Mouse (Mus musculus): Measurements from ENCODE around the gene Zbtb40. TPM values are rescaled to one million over a fixed set of nuclear protein-coding genes. Genes with fewer than 3 reads are reported as not detected.

Gene Zbtb40
- total RNA-seq, 2 experiments from 2014 or later: 6.2 to 9.0 TPM

DNA sequence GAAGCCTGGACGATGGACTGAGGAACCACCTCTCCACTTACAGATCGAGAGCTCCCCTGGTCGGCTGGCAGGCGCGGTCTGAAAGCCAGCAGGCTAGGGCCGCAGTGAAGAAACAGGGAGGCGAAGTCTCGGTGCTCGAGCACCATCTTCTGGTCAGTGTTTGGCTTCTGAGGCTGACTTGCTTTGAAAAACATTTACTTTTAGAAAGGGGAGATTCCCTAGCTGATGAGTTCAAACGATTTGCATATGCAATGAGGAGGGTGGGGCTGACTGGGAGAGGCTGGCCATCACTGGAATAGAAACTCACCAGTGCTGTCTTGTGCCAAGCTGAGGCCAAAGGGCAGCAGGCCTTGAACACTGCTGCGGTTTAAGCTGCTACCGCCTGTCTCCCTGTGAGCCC lies 67.3 kb downstream of the Zbtb40 start:
- peak; percentile 41 to 50 for DNase-seq
- intact Hi-C loops (cut with DNase I): loop anchor here (2.0 kb wide), 1 partner anchor 75 kb away; no protein-coding TSS in a partner anchor

- no peak for DNase-seq
- intact Hi-C loops (cut with DNase I): loop anchor here (2.0 kb wide), 1 partner anchor 74 kb away; no protein-coding TSS in a partner anchor
These were observed 67.7 kb downstream of the Zbtb40 start for GRCm38 (mm10) chr4:136980921-136981320.

- no peak for DNase-seq
- intact Hi-C loops (cut with DNase I): loop anchor here (5.0 kb wide), 1 partner anchor 35 kb away; no protein-coding TSS in a partner anchor
These were observed 71.4 kb downstream of the Zbtb40 start for GRCm38 (mm10) chr4:136977244-136977643.

GRCm38 (mm10) chr4:136970939-136971338 lies 77.7 kb downstream of the Zbtb40 start:
- DNase-seq: peak; percentile 22 to 56
- intact Hi-C loops (cut with DNase I): no loop called here

GRCm38 (mm10) chr4:136969503-136970276 lies 78.9 kb downstream of the Zbtb40 start:
- intact Hi-C loops (cut with DNase I): no loop called here

GRCm38 (mm10) chr4:136969096-136969495 lies 79.5 kb downstream of the Zbtb40 start:
- intact Hi-C loops (cut with DNase I): no loop called here
- no peak for DNase-seq

More at GRCm38 (mm10) chr4:136969503-136970276, 78.9 kb downstream of the Zbtb40 start:
- no peak for DNase-seq

GRCm38 (mm10) chr4:136967511-136967910 lies 81.1 kb downstream of the Zbtb40 start:
- no peak for DNase-seq
- intact Hi-C loops (cut with DNase I): no loop called here

DNA sequence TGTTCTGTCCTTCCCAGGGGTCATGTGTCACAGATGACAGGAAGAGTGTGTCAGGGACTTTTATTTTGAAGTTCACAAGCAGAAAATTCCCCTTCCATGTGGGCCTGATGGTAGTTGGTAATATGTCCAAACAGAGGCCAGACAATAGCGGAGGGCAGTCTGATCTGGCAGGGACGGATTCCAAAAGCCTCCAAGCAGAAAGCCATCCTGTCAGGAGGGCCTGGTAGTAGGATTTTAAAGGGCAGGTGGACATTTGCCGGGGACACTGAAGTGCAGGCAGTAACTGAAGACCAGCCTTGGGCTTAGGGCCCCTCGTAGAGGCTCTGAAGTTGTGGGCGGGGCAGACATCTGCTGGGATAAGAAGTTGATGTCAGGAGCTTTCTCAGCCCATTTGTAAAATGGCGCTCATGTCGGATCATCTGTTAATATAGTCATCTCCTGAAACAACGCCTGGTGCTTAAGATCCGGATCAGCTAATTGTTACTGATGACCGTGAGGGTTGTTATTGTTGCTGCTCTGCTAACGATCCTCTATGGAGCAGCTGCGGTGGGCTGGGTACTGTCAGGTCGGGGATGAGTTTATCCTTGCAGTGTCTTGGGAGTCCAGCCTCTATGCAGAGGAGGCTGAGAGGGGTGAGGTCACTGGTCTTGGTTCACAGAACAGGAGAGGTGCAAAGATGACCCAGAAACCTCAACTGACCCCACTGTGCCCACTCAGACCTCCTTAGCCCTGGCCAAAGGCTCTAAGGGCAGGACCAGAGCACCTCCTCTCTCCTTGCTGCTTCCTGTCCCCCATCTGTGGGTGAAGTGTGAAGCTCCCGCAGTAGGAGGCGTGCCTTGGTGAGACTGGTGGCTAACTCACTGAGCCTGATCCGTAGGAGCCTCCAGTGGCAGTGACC lies 81.9 kb downstream of the Zbtb40 start:
- intact Hi-C loops (cut with DNase I): no loop called here
- DNase-seq: no peak

DNA sequence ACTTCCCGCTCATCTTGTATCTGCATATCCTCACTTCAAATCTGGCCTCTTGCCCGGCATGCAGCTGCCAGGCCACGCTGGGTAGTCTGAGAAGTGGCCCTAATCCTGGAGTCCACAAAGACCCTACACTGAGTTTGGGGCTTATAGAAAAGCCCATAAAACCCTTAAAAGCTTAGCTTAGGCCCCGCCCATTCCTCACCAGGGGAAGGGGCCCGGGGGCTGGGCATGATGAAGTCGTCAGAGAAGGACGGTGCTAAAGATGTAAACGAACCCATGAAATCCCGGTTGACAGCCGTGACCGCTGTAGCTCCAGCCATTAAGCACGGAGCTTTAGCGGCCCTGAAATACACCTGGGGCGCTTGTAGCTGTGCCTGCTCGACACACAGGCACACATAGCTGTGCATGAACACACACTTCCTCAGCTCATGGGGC lies 83.6 kb downstream of the Zbtb40 start:
- no peak for DNase-seq
- intact Hi-C loops (cut with DNase I): no loop called here

DNA sequence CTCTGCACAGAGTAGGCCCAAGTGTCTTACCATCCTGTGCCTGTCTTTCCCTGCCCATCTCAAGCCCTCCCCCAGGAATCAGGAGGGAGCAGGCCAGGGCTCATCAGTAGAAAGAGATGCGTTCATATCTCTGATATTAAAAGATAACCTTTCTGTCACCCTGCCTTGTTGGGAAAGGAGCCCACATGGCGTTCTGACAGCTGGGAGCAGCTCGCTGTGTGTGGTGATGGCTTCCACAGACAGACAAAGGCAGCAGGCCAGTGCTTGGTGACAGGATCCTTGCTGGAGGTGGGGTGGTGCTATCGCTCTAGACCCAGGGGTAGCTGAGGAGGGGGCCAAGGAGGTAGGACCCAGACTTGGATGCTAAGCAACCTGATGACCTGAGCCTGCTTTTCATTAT lies 86.2 kb downstream of the Zbtb40 start:
- intact Hi-C loops (cut with DNase I): no loop called here
- DNase-seq: no peak

GRCm38 (mm10) chr4:136961642-136962285 lies 86.8 kb downstream of the Zbtb40 start:
- DNase-seq: no peak

GRCm38 (mm10) chr4:136960581-136960980 lies 88.0 kb downstream of the Zbtb40 start:
- DNase-seq: no peak
- intact Hi-C loops (cut with DNase I): no loop called here

More at GRCm38 (mm10) chr4:136961642-136962285, 86.8 kb downstream of the Zbtb40 start:
- intact Hi-C loops (cut with DNase I): no loop called here

- DNase-seq: no peak
- intact Hi-C loops (cut with DNase I): no loop called here
These were observed 88.5 kb downstream of the Zbtb40 start for GRCm38 (mm10) chr4:136960068-136960467.

GRCm38 (mm10) chr4:136956751-136957446 lies 91.7 kb downstream of the Zbtb40 start, which contains the start of gene Epha8:
Gene Epha8 (minus strand): TSS chr4:136956816.
- intact Hi-C loops (cut with DNase I): no loop called here
- no peak for DNase-seq

DNA sequence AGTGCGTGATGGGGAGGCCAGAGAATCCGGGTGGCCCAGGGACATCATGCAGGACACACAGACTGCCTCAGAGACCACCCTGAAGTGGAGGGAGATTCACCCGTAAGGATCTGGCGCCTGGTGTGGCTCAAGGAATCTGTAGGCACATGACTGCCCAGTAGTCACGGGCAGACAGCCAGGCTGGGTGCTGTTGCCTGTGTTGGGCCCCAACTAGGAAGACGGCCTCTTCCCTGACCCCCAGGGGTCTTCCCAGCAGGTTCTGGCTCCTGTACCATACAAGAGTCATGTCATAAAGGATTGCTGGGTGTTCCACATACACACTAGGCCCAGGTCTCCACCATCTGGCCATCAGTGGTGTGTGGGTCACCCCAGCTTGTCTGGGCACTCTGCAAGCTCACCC lies 94.0 kb downstream of the Zbtb40 start:
- intact Hi-C loops (cut with DNase I): no loop called here
- DNase-seq: no peak

- peak; percentile 55 to 59 for DNase-seq
- intact Hi-C loops (cut with DNase I): no loop called here
These were observed 99.2 kb downstream of the Zbtb40 start for GRCm38 (mm10) chr4:136949266-136949989.

GRCm38 (mm10) chr4:136945397-136945796 lies 103.2 kb downstream of the Zbtb40 start:
- no peak for DNase-seq
- intact Hi-C loops (cut with DNase I): no loop called here

DNA sequence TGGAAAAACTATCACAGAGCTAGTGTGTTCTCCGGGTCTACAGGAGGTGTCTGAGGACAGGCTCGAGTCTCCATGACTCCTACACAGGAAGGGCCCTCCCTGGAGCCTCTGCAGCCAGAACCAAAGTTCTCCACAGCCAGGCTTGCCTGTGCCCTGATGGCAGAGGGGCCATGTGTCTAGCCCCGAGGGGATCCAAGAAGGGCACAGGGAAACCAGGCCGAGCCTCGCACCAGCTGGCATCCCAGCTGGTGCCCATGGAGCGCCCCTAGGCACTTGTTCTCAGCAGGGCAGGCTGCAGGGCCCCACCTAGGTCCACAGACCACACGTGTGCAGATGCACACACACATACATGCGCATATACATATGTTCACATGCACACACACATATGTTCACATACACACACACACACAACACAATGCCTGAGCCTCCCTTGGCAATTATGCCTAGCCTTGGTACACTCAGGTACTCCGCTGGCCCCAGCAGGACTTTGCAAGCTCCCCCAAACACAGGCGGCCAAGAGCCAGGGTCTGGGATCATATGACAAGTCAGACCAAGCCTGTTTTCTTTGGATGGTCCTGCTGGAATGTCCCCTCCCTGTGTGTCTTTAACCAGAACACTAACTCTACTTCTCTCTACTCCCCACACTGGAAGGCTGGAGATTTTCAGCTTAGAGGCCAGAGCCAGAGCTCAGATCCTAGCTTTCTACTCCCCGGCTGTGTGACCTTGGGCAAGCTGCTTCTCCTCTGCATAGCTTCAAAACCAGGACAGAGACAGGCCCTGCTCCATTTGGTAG lies 103.8 kb downstream of the Zbtb40 start:
- no peak for DNase-seq
- intact Hi-C loops (cut with DNase I): loop anchor here (5.0 kb wide), 1 partner anchor 33 kb away; no protein-coding TSS in a partner anchor

DNA sequence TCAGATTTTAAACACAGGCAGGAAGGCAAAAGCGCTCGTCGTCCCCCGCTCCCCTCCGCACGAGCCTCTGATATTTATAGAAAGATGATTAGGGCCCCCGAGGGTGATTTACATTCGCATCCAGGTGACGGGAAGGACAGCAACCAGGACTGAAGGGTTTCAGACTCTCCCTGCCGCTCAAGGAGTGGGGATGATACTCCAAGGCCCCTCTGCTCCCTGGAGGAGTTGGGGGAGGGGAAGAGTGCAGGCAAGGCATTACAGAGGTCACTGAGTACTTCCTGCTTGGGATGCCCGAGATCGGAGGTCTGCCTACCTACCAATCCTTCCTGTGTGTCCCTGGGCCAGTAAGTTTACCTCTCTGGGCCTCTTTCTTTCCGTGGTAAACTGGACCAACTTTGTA lies 105.4 kb downstream of the Zbtb40 start:
- intact Hi-C loops (cut with DNase I): loop anchor here (5.0 kb wide), 1 partner anchor 34 kb away; no protein-coding TSS in a partner anchor
- DNase-seq: no peak
